Mouse (Mus musculus) stomach, postnatal 0 days (tissue): ENCODE data around the gene Acvr1b. TPM values are rescaled to one million over a fixed set of nuclear protein-coding genes. Genes with fewer than 3 reads are reported as not detected.

Source experiments
- ATAC-seq: fragments of 200-750 bp; cut with Nextera tagmentation; 2 replicates; pipeline ENCODE4 v1.8.0; 2017; ENCODE audit not compliant: low FRiP score, low TSS enrichment
- DNase-seq: peaks from one replicate; pipeline ENCODE4 v3.0.0-alpha.2; 2016; ENCODE audit warnings: low spot score
- H3K27ac ChIP-seq: fragments of 300-500 bp; sonication (generic); replicated peaks from 2 replicates; pipeline ENCODE4 v1.5.1; 2014; ENCODE audit warnings: mild to moderate bottlenecking, control low read depth
- H3K27me3 ChIP-seq: fragments of 300-500 bp; sonication (generic); 2 replicates; pipeline ENCODE4 v1.6.1; 2014; ENCODE audit warnings: low read length; ENCODE audit not compliant: control insufficient read depth, insufficient read depth
- H3K36me3 ChIP-seq: fragments of 300-500 bp; sonication (generic); 2 replicates; pipeline ENCODE4 v1.6.1; 2014; ENCODE audit warnings: low read length, mixed read lengths; ENCODE audit not compliant: control insufficient read depth, insufficient read depth
- H3K4me1 ChIP-seq: fragments of 300-500 bp; sonication (generic); replicated peaks from 2 replicates; pipeline ENCODE4 v1.6.1; 2014; ENCODE audit warnings: antibody characterized with exemption; ENCODE audit not compliant: control insufficient read depth, insufficient read depth
- H3K4me2 ChIP-seq: fragments of 300-500 bp; sonication (generic); replicated peaks from 2 replicates; pipeline ENCODE4 v1.6.1; 2014; ENCODE audit warnings: low read depth, mild to moderate bottlenecking, control low read depth, moderate library complexity
- H3K4me3 ChIP-seq: fragments of 300-500 bp; sonication (generic); 2 replicates; pipeline ENCODE4 v1.5.1; 2014; ENCODE audit warnings: low read depth, low read length, control low read depth
- H3K9ac ChIP-seq: fragments of 300-500 bp; sonication (generic); 2 replicates; pipeline ENCODE4 v1.6.1; 2014; ENCODE audit warnings: mild to moderate bottlenecking, low read length, control low read depth, mixed read lengths
- H3K9me3 ChIP-seq: fragments of 300-500 bp; sonication (generic); 2 replicates; pipeline ENCODE4 v1.6.1; 2016; ENCODE audit warnings: low read length; ENCODE audit not compliant: control insufficient read depth
- CTCF ChIP-seq: IDR thresholded peaks from 2 replicates; pipeline ENCODE4 v1.5.1; 2016; ENCODE audit warnings: antibody characterized with exemption, low read depth, mild to moderate bottlenecking, moderate library complexity
- EP300 ChIP-seq: optimal IDR thresholded peaks from 2 replicates; pipeline ENCODE3; 2016; ENCODE audit warnings: antibody characterized with exemption
- WGBS: fragments of 180-500 bp; shearing (Covaris S2); extraction: QIAGEN DNeasy Blood & Tissue Kit; methylation state at CpG from one replicate; pipeline ENCODE4 v1.1.7; 2014; 5-methylcytosine and 5-hydroxymethylcytosine counted together
- polyA plus RNA-seq: library from polyadenylated mRNA; unstranded; fragments of >200 nt; fragmentation: Nextera tagmentation; extraction: Ambion mirVana; gene quantifications from 2 replicates; pipeline ENCODE4 v1.2.1, GENCODE M21; 2015

The Acvr1b gene
- polyA plus RNA-seq, 1 experiment from 2014 or later, result 6.9 TPM

GRCm38 (mm10) chr15:101221298-101222104 is 47.6 kb downstream of the Acvr1b start:
- Histone ChIP-seq H3K9ac (no peak overlapping the region), H3K27me3 (no peaks in the 10 kb centered on the region), H3K27ac (peak overlapping the region; percentile 19), H3K36me3 (no peaks in the 10 kb centered on the region), H3K4me3 (peak overlapping the region; percentile 24), H3K9me3 (no peaks in the 10 kb centered on the region), H3K4me1 (peaks cover 11% of the 10 kb centered on the region; the same call in 1 of the 2 replicates), H3K4me2 (peak overlapping the region; percentile 52)
- DNase-seq (peak; percentile 91), ATAC-seq (peak; percentile 73)
- 5% methylated on average over 14 of the region's 14 CpGs for WGBS
- TF ChIP-seq CTCF, result peak; percentile 96
- no peak for TF ChIP-seq EP300

GRCm38 (mm10) chr15:101222897-101223482 is 49.1 kb downstream of the Acvr1b start:
- Histone ChIP-seq H3K4me2 (no peak overlapping the region; the same call in 1 of the 2 replicates), H3K27me3 (no peaks in the 10 kb centered on the region), H3K4me1 (peaks cover 11% of the 10 kb centered on the region; the same call in 1 of the 2 replicates), H3K9me3 (no peaks in the 10 kb centered on the region), H3K9ac (no peak overlapping the region), H3K27ac (no peak overlapping the region), H3K4me3 (no peak overlapping the region), H3K36me3 (no peaks in the 10 kb centered on the region)
- no peak for ATAC-seq
- peak; percentile 14 for DNase-seq
- no peak for TF ChIP-seq EP300
- no peak for TF ChIP-seq CTCF
- WGBS, result 58% methylated on average over 13 of the region's 13 CpGs

GRCm38 (mm10) chr15:101223596-101223995 is 49.7 kb downstream of the Acvr1b start:
- H3K27ac ChIP-seq, result 0 out of 2 replicates have a peak overlapping the region, but pooled peaks have one; percentile 8
- ATAC-seq, result no peak
- WGBS, result 19% methylated on average over 5 of the region's 5 CpGs

GRCm38 (mm10) chr15:101224006-101224906 is 50.4 kb downstream of the Acvr1b start, which contains the start of gene Grasp:
TSS of gene Grasp (plus strand) at chr15:101224188.
- DNase-seq, result peak; percentile 90
- WGBS, result under 1% methylated on average over 74 of the region's 77 CpGs
- peak; percentile 45 for TF ChIP-seq CTCF
- no peak for TF ChIP-seq EP300

More at GRCm38 (mm10) chr15:101223596-101223995, 49.7 kb downstream of the Acvr1b start:
- no peaks in the 10 kb centered on the region for H3K36me3 ChIP-seq
- TF ChIP-seq CTCF (no peak), EP300 (no peak)
- H3K4me1 ChIP-seq, result peaks cover 11% of the 10 kb centered on the region; the same call in 1 of the 2 replicates
- H3K9ac ChIP-seq, result peak overlapping the region; percentile 77
- H3K4me2 ChIP-seq, result peak overlapping the region; percentile 94
- peak; percentile 12 for DNase-seq
- H3K4me3 ChIP-seq, result peak overlapping the region; percentile 71
- H3K9me3 ChIP-seq, result no peaks in the 10 kb centered on the region
- no peaks in the 10 kb centered on the region for H3K27me3 ChIP-seq

GRCm38 (mm10) chr15:101224977-101225376 is 51.1 kb downstream of the Acvr1b start:
- ATAC-seq (no peak), DNase-seq (no peak)
- Histone ChIP-seq H3K4me1 (peaks cover 11% of the 10 kb centered on the region; the same call in 1 of the 2 replicates), H3K36me3 (no peaks in the 10 kb centered on the region; the same call in 1 of the 2 replicates), H3K4me2 (peak overlapping the region; percentile 94), H3K27me3 (no peaks in the 10 kb centered on the region), H3K4me3 (peak overlapping the region; percentile 71), H3K27ac (peak overlapping the region; percentile 86), H3K9ac (peak overlapping the region; percentile 77), H3K9me3 (no peaks in the 10 kb centered on the region)
- WGBS, result 9% methylated on average over 14 of the region's 14 CpGs
- no peak for TF ChIP-seq EP300
- TF ChIP-seq CTCF, result no peak

More at GRCm38 (mm10) chr15:101224006-101224906, 50.4 kb downstream of the Acvr1b start, which contains the start of gene Grasp:
- Histone ChIP-seq H3K4me1 (peaks cover 11% of the 10 kb centered on the region; the same call in 1 of the 2 replicates), H3K36me3 (no peaks in the 10 kb centered on the region; the same call in 1 of the 2 replicates), H3K4me2 (peak within 1 kb of the TSS; percentile 94), H3K4me3 (peak within 1 kb of the TSS; percentile 71), H3K9ac (peak within 1 kb of the TSS; percentile 77), H3K9me3 (no peaks in the 10 kb centered on the region), H3K27ac (peak within 1 kb of the TSS; percentile 86), H3K27me3 (no peaks in the 10 kb centered on the region)
- peak; percentile 85 for ATAC-seq
